Mouse (Mus musculus): ENCODE data around the gene Ugt2a3. TPM values are rescaled to one million over a fixed set of nuclear protein-coding genes. Genes with fewer than 3 reads are reported as not detected.
"Not testable (repeated sequence)": the region's sequence is repeated elsewhere in the genome, so short reads cannot be mapped to it uniquely, and the experiment has no call there.

Ugt2a3 gene
- polyA plus RNA-seq, 1 experiment from 2014 or later = not detected

- Histone ChIP-seq H3K9ac (replicated peaks) (no peak overlapping the region), H3K4me3 (no peak overlapping the region), H3K27me3 (no peaks in the 10 kb centered on the region), H3K4me1 (no peaks in the 10 kb centered on the region), H3K9me3 (no peaks in the 10 kb centered on the region), H3K4me2 (replicated peaks) (no peak overlapping the region), H3K27ac (replicated peaks) (no peak overlapping the region), H3K36me3 (no peaks in the 10 kb centered on the region)
- 93% methylated on average over 12 of the region's 12 CpGs for WGBS
- no peak for ATAC-seq (replicated peaks)
Observed at GRCm38 (mm10) chr5:87311392-87311791, 25.6 kb downstream of the Ugt2a3 start.

GRCm38 (mm10) chr5:87286180-87286579 lies 50.8 kb downstream of the Ugt2a3 start:
- not testable (repeated sequence) for H3K27me3 ChIP-seq; H3K4me3 ChIP-seq; H3K9ac ChIP-seq (replicated peaks); ATAC-seq (replicated peaks); H3K4me1 ChIP-seq; H3K36me3 ChIP-seq; H3K9me3 ChIP-seq; H3K4me2 ChIP-seq (replicated peaks); H3K27ac ChIP-seq (replicated peaks)
- 94% methylated on average over 4 of the region's 4 CpGs for WGBS

GRCm38 (mm10) chr5:87275986-87276385 lies 61.0 kb downstream of the Ugt2a3 start:
- WGBS = 89% methylated on average over 4 of the region's 4 CpGs
- not testable (repeated sequence) for H3K4me3 ChIP-seq; H3K9me3 ChIP-seq; H3K4me2 ChIP-seq (replicated peaks); H3K27ac ChIP-seq (replicated peaks); H3K4me1 ChIP-seq; ATAC-seq (replicated peaks); H3K27me3 ChIP-seq; H3K9ac ChIP-seq (replicated peaks); H3K36me3 ChIP-seq

DNA sequence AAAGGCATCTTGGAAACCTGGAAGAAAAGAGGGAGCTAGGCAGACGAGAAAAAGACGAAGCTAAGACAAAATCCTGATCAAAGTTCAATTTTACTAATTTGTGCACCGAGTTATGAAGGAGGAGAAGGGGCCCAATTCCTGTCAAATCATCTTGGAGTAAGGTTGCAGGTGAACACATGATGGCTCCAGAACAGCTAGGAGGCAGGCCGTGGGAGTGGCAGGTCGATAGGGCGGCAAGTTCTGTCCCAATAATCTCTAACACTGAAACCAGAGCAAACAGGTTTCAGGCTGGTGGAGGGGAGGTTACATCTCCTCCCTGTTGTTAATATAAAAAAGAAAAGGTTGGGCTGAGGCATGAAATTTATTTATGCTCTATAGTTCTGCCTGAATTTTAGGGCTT lies 61.4 kb downstream of the Ugt2a3 start:
- no peak overlapping the region for H3K4me3 ChIP-seq
- WGBS = 94% methylated on average over 6 of the region's 6 CpGs

More for the DNA sequence above, 61.4 kb downstream of the Ugt2a3 start:
- Histone ChIP-seq H3K27ac (replicated peaks) (no peak overlapping the region), H3K4me1 (no peaks in the 10 kb centered on the region), H3K9ac (replicated peaks) (no peak overlapping the region), H3K36me3 (no peaks in the 10 kb centered on the region), H3K4me2 (replicated peaks) (no peak overlapping the region), H3K27me3 (no peaks in the 10 kb centered on the region), H3K9me3 (no peaks in the 10 kb centered on the region; the same call in 1 of the 2 replicates)
- no peak for ATAC-seq (replicated peaks)

Other genes with a start within 250 kb of the Ugt2a3 start
- gene Ugt2b36, start 244.6 kb downstream of the Ugt2a3 start, polyA plus RNA-seq (2015; fragmentation: Nextera tagmentation; extraction: Ambion mirVana) = 0.09 TPM in 1 of 2 replicates, not detected in the other
- gene Ugt2b5, start 196.9 kb downstream of the Ugt2a3 start, polyA plus RNA-seq (2015; fragmentation: Nextera tagmentation; extraction: Ambion mirVana) = not detected in 2 replicates
- not detected in 2 replicates for gene Ugt2b37, start 82.4 kb downstream of the Ugt2a3 start, polyA plus RNA-seq (2015; fragmentation: Nextera tagmentation; extraction: Ambion mirVana)
- not detected in 2 replicates for gene Ugt2b38, start 87.0 kb upstream of the Ugt2a3 start, polyA plus RNA-seq (2015; fragmentation: Nextera tagmentation; extraction: Ambion mirVana)
- not detected in 2 replicates for gene Ugt2a2, start 145.1 kb upstream of the Ugt2a3 start, polyA plus RNA-seq (2015; fragmentation: Nextera tagmentation; extraction: Ambion mirVana)
- not detected in 2 replicates for gene Gm43638, start 149.6 kb upstream of the Ugt2a3 start, polyA plus RNA-seq (2015; fragmentation: Nextera tagmentation; extraction: Ambion mirVana)
- not detected in 2 replicates for gene Ugt2a1, start 153.7 kb upstream of the Ugt2a3 start, polyA plus RNA-seq (2015; fragmentation: Nextera tagmentation; extraction: Ambion mirVana)
- not detected in 2 replicates for gene Sult1b1, start 201.0 kb upstream of the Ugt2a3 start, polyA plus RNA-seq (2015; fragmentation: Nextera tagmentation; extraction: Ambion mirVana)
- not detected in 2 replicates for gene Sult1d1, start 231.8 kb upstream of the Ugt2a3 start, polyA plus RNA-seq (2015; fragmentation: Nextera tagmentation; extraction: Ambion mirVana)

Measured in forebrain, embryonic 15.5 days (tissue).